Mouse (Mus musculus) myocyte (in vitro differentiated cells): ENCODE data around the gene Shf.

Source experiments
- CEBPB ChIP-seq: IDR thresholded peaks from 2 replicates; pipeline ENCODE4 v1.6.1; 2011; ENCODE audit warnings: mild to moderate bottlenecking, moderate library complexity; ENCODE audit not compliant: poor library complexity, insufficient read depth, severe bottlenecking
- E2F4 ChIP-seq: IDR thresholded peaks from one replicate; pipeline ENCODE4 v1.6.1; 2011; ENCODE audit warnings: mild to moderate bottlenecking, control low read depth, moderate library complexity; ENCODE audit not compliant: insufficient read depth
- MAX ChIP-seq: IDR thresholded peaks from one replicate; pipeline ENCODE4 v1.6.1; 2011; ENCODE audit warnings: low read depth, mild to moderate bottlenecking, control low read depth
- MYOD1 ChIP-seq, 3 experiments: IDR thresholded peaks; one replicate each; pipeline ENCODE4 v1.6.1; 2011; ENCODE audit warnings: control low read depth in 2 of 3, low read depth in 2 of 3, mild to moderate bottlenecking in 2 of 3, moderate library complexity in 1 of 3; ENCODE audit not compliant: insufficient read length in 2 of 3, control insufficient read depth in 1 of 3
- MYOG ChIP-seq, 3 experiments: IDR thresholded peaks; one replicate each; pipeline ENCODE4 v1.6.1; 2011; ENCODE audit warnings: control low read depth in 2 of 3, low read depth in 2 of 3, mild to moderate bottlenecking in 2 of 3; ENCODE audit not compliant: insufficient read length in 2 of 3, control insufficient read depth in 1 of 3, insufficient read depth in 1 of 3
- POLR2A ChIP-seq: IDR thresholded peaks from one replicate; pipeline ENCODE4 v1.6.1; 2011; ENCODE audit warnings: low read depth, mild to moderate bottlenecking, control low read depth, moderate library complexity; ENCODE audit not compliant: insufficient read length
- POLR2AphosphoS2 ChIP-seq: IDR thresholded peaks from one replicate; pipeline ENCODE4 v1.6.1; 2011; ENCODE audit warnings: low read depth, control low read depth; ENCODE audit not compliant: insufficient read length
- SRF ChIP-seq: IDR thresholded peaks from one replicate; pipeline ENCODE4 v1.6.1; 2011; ENCODE audit warnings: low read depth; ENCODE audit not compliant: control insufficient read depth, insufficient read length
- TCF12 ChIP-seq: IDR thresholded peaks from one replicate; pipeline ENCODE4 v1.6.1; 2011; ENCODE audit warnings: mild to moderate bottlenecking, control low read depth; ENCODE audit not compliant: poor library complexity, insufficient read depth, severe bottlenecking
- TCF3 ChIP-seq: IDR thresholded peaks from one replicate; pipeline ENCODE4 v1.6.1; 2011; ENCODE audit warnings: low read depth, control low read depth; ENCODE audit not compliant: insufficient read length
- USF1 ChIP-seq: IDR thresholded peaks from one replicate; pipeline ENCODE4 v1.6.1; 2011; ENCODE audit warnings: low read depth, mild to moderate bottlenecking, control low read depth, moderate library complexity

DNA sequence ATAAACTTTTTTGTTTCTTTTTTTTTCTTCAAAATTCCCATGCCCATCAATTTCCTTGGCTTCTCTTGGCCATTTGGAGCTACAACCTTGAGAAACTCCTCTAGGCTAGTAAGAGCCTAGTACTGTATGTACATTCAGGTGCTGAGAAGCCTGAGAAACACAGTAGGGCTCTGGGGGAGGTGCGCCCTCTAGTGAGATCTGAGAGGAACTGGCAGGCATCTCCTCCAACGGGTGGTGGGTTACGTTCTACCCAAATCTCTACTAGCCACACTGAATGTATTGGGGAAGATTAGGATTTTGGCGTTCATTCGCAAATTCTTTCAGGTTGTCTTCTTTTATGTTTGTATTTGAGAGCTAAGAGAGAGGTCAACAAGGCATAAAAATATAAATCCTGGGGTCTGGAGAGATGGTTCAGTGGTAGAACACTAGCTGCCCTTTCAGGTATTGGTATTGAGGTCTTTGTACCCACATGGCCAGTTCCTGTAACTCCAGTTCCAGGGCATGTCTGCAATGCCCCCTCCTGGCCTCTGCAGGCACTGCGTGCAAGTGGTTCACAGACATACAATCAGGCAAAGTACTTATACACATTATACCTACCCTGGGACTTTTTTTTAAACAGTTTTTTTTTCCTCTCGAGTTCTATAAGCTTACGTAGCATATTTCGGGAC, 66.3 kb downstream of the Shf start:
- TF ChIP-seq MAX (no peak), POLR2A (no peak), MYOD1 (IDR thresholded peaks at IDR 0.05; ENCODE audit: control insufficient read depth in 1 of 3, insufficient read length in 2 of 3, low read depth in 2 of 3) (no peak), CEBPB (no peak), POLR2AphosphoS2 (no peak), E2F4 (no peak), TCF12 (no peak), USF1 (no peak), SRF (no peak), TCF3 (no peak), MYOG (IDR thresholded peaks at IDR 0.05; ENCODE audit: control insufficient read depth in 1 of 3, insufficient read depth in 1 of 3, insufficient read length in 2 of 3, low read depth in 2 of 3) (no peak)
